Mouse (Mus musculus) cerebellum, adult 2 months (tissue): ENCODE data around the gene Abca1.

Experiments used
- CTCF ChIP-seq: fragments of 200-500 bp; IDR thresholded peaks from 2 replicates; pipeline ENCODE4 v1.5.1; 2011; ENCODE audit warnings: low read depth, mild to moderate bottlenecking, control low read depth, low read length, moderate library complexity, borderline replicate concordance; ENCODE audit not compliant: insufficient read depth
- POLR2A ChIP-seq: fragments of 200-500 bp; IDR thresholded peaks from 2 replicates; pipeline ENCODE4 v1.6.1; 2011; ENCODE audit warnings: low read length, control low read depth, borderline replicate concordance; ENCODE audit not compliant: insufficient read depth

GRCm38 (mm10) chr4:53094331-53094730, 65.4 kb downstream of the Abca1 start:
- TF ChIP-seq CTCF (no peak), POLR2A (no peak)
